Mouse (Mus musculus): ENCODE measurements around the gene Pdap1. TPM values are rescaled to one million over a fixed set of nuclear protein-coding genes. Genes with fewer than 3 reads are reported as not detected.

Pdap1 gene
- total RNA-seq (2014; rRNA removed) (22.6 and 26.0 TPM in 2 replicates), polyA plus RNA-seq (2015; fragmentation: Nextera tagmentation; extraction: Ambion mirVana) (124 and 137 TPM in 2 replicates)

- H3K9me3 ChIP-seq (ENCODE audit: low read length): no peaks in the 10 kb centered on the region
- H3K27ac ChIP-seq: peak within 1 kb of the TSS; percentile 95
- DNase-seq (ENCODE audit: low spot score): peak; percentile 97
- H3K4me1 ChIP-seq (ENCODE audit: insufficient read depth, low read length): peaks cover 18% of the 10 kb centered on the region
- TF ChIP-seq CTCF (IDR thresholded peaks at IDR 0.05; ENCODE audit: low read depth): peak; percentile 32
- peaks cover 26% of the 10 kb centered on the region for H3K36me3 ChIP-seq (ENCODE audit: insufficient read depth, low read length)
- under 1% methylated on average over 82 of the region's 84 CpGs for WGBS
- ATAC-seq: peak; percentile 95
- peak within 1 kb of the TSS; percentile 97 for H3K4me2 ChIP-seq (ENCODE audit: low read depth, low read length)
- H3K9ac ChIP-seq (replicated peaks; ENCODE audit: low read length): peak within 1 kb of the TSS; percentile 86
- peak within 1 kb of the TSS; percentile 99 for H3K4me3 ChIP-seq (ENCODE audit: low read length)
- H3K27me3 ChIP-seq (ENCODE audit: insufficient read depth, low read length): no peaks in the 10 kb centered on the region
These were observed at the start of gene Pdap1, which contains the start of gene Bud31 for GRCm38 (mm10) chr5:145139571-145140519. Gene Pdap1, minus strand, starts transcription at chr5:145140238. Gene Bud31, plus strand, starts transcription at chr5:145140362.

GRCm38 (mm10) chr5:145189416-145189815 is 49.4 kb upstream of the Pdap1 start:
- ATAC-seq: no peak
- Histone ChIP-seq H3K9ac (replicated peaks; ENCODE audit: low read length) (no peak overlapping the region), H3K4me2 (ENCODE audit: low read depth, low read length) (0 out of 2 replicates have a peak overlapping the region, but pooled peaks have one; percentile 90), H3K36me3 (ENCODE audit: insufficient read depth, low read length) (peaks cover 27% of the 10 kb centered on the region), H3K27ac (no peak overlapping the region), H3K27me3 (ENCODE audit: insufficient read depth, low read length) (no peaks in the 10 kb centered on the region), H3K4me1 (ENCODE audit: insufficient read depth, low read length) (peaks cover 16% of the 10 kb centered on the region), H3K9me3 (ENCODE audit: low read length) (no peaks in the 10 kb centered on the region), H3K4me3 (ENCODE audit: low read length) (no peak overlapping the region)
- WGBS: 96% methylated on average over 6 of the region's 6 CpGs
- no peak for TF ChIP-seq CTCF (IDR thresholded peaks at IDR 0.05; ENCODE audit: low read depth)
- no peak for DNase-seq (ENCODE audit: low spot score)

GRCm38 (mm10) chr5:145185244-145185643 is 45.2 kb upstream of the Pdap1 start:
- Histone ChIP-seq H3K9ac (replicated peaks; ENCODE audit: low read length) (no peak overlapping the region), H3K36me3 (ENCODE audit: insufficient read depth, low read length) (peaks cover 56% of the 10 kb centered on the region), H3K27ac (no peak overlapping the region), H3K27me3 (ENCODE audit: insufficient read depth, low read length) (no peaks in the 10 kb centered on the region), H3K4me1 (ENCODE audit: insufficient read depth, low read length) (peaks cover 6% of the 10 kb centered on the region), H3K9me3 (ENCODE audit: low read length) (no peaks in the 10 kb centered on the region), H3K4me3 (ENCODE audit: low read length) (no peak overlapping the region), H3K4me2 (ENCODE audit: low read depth, low read length) (no peak overlapping the region)
- no peak for TF ChIP-seq CTCF (IDR thresholded peaks at IDR 0.05; ENCODE audit: low read depth)
- no peak for DNase-seq (ENCODE audit: low spot score)
- 93% methylated on average over 2 of the region's 2 CpGs for WGBS
- ATAC-seq: no peak

GRCm38 (mm10) chr5:145178461-145178980 is 38.5 kb upstream of the Pdap1 start:
- H3K4me2 ChIP-seq (ENCODE audit: low read depth, low read length): no peak overlapping the region
- TF ChIP-seq CTCF (IDR thresholded peaks at IDR 0.05; ENCODE audit: low read depth): no peak
- WGBS: 87% methylated on average over 18 of the region's 18 CpGs
- H3K27me3 ChIP-seq (ENCODE audit: insufficient read depth, low read length): no peaks in the 10 kb centered on the region
- no peaks in the 10 kb centered on the region for H3K9me3 ChIP-seq (ENCODE audit: low read length)
- ATAC-seq: no peak
- H3K36me3 ChIP-seq (ENCODE audit: insufficient read depth, low read length): peaks cover 73% of the 10 kb centered on the region
- no peak overlapping the region for H3K9ac ChIP-seq (replicated peaks; ENCODE audit: low read length)
- no peak overlapping the region for H3K27ac ChIP-seq
- H3K4me3 ChIP-seq (ENCODE audit: low read length): no peak overlapping the region
- DNase-seq (ENCODE audit: low spot score): no peak
- no peaks in the 10 kb centered on the region for H3K4me1 ChIP-seq (ENCODE audit: insufficient read depth, low read length)

GRCm38 (mm10) chr5:145167306-145167661 is 27.2 kb upstream of the Pdap1 start:
- TF ChIP-seq CTCF (IDR thresholded peaks at IDR 0.05; ENCODE audit: low read depth): no peak
- peak overlapping the region; percentile 85 for H3K9ac ChIP-seq (replicated peaks; ENCODE audit: low read length)
- peaks cover 18% of the 10 kb centered on the region for H3K36me3 ChIP-seq (ENCODE audit: insufficient read depth, low read length)
- peaks cover 13% of the 10 kb centered on the region for H3K4me1 ChIP-seq (ENCODE audit: insufficient read depth, low read length)
- peak overlapping the region; percentile 91 for H3K4me3 ChIP-seq (ENCODE audit: low read length)
- H3K9me3 ChIP-seq (ENCODE audit: low read length): no peaks in the 10 kb centered on the region
- WGBS: under 1% methylated on average over 27 of the region's 28 CpGs
- H3K27ac ChIP-seq: peak overlapping the region; percentile 74; the same call in 1 of the 2 replicates
- no peaks in the 10 kb centered on the region for H3K27me3 ChIP-seq (ENCODE audit: insufficient read depth, low read length)
- DNase-seq (ENCODE audit: low spot score) (no peak), ATAC-seq (peak; percentile 57; the same call in 1 of the 2 replicates)
- peak overlapping the region; percentile 93 for H3K4me2 ChIP-seq (ENCODE audit: low read depth, low read length)

GRCm38 (mm10) chr5:145166536-145167305 is 26.7 kb upstream of the Pdap1 start, which contains the start of the genes Ptcd1 and Cpsf4:
Gene Ptcd1, minus strand, starts transcription at chr5:145167108.
Gene Cpsf4, plus strand, starts transcription at chr5:145167213.
- Histone ChIP-seq H3K4me2 (ENCODE audit: low read depth, low read length) (peak within 1 kb of the TSS; percentile 93), H3K4me3 (ENCODE audit: low read length) (peak within 1 kb of the TSS; percentile 91), H3K27ac (peak within 1 kb of the TSS; percentile 74; the same call in 1 of the 2 replicates), H3K9me3 (ENCODE audit: low read length) (no peaks in the 10 kb centered on the region), H3K9ac (replicated peaks; ENCODE audit: low read length) (peak within 1 kb of the TSS; percentile 85), H3K27me3 (ENCODE audit: insufficient read depth, low read length) (no peaks in the 10 kb centered on the region), H3K4me1 (ENCODE audit: insufficient read depth, low read length) (peaks cover 13% of the 10 kb centered on the region), H3K36me3 (ENCODE audit: insufficient read depth, low read length) (peaks cover 18% of the 10 kb centered on the region)
- peak; percentile 99 for DNase-seq (ENCODE audit: low spot score)
- TF ChIP-seq CTCF (IDR thresholded peaks at IDR 0.05; ENCODE audit: low read depth): 0 out of 2 replicates have a peak, but pooled peaks have one; percentile 6
- peak; percentile 96 for ATAC-seq
- WGBS: 1% methylated on average over 51 of the region's 51 CpGs
